Mouse (Mus musculus) embryonic facial prominence, embryonic 10.5 days (tissue): ENCODE measurements around the gene Ankrd13d. TPM values are rescaled to one million over a fixed set of nuclear protein-coding genes. Genes with fewer than 3 reads are reported as not detected.
A peak's percentile ranks its signal among the peaks of the same experiment; 100 is the strongest.

Experiments used
- DNase-seq: peaks from one replicate; pipeline ENCODE4 v3.0.0-alpha.2; 2017; ENCODE audit warnings: low spot score
- H3K27ac ChIP-seq: fragments of 300-500 bp; sonication (generic); replicated peaks from 2 replicates; pipeline ENCODE4 v1.5.1; 2016; ENCODE audit warnings: mild to moderate bottlenecking
- H3K27me3 ChIP-seq: fragments of 300-500 bp; sonication (generic); replicated peaks from 2 replicates; pipeline ENCODE4 v1.6.1; 2016; ENCODE audit warnings: low read depth, mild to moderate bottlenecking; ENCODE audit not compliant: poor library complexity, severe bottlenecking
- H3K36me3 ChIP-seq: fragments of 300-500 bp; sonication (generic); replicated peaks from 2 replicates; pipeline ENCODE4 v1.6.1; 2016; ENCODE audit warnings: mild to moderate bottlenecking, moderate library complexity
- H3K4me1 ChIP-seq: fragments of 300-500 bp; sonication (generic); 2 replicates; pipeline ENCODE4 v1.6.1; 2016
- H3K4me3 ChIP-seq: fragments of 300-500 bp; sonication (generic); 2 replicates; pipeline ENCODE4 v1.5.1; 2016; ENCODE audit warnings: mild to moderate bottlenecking, moderate library complexity
- H3K9me3 ChIP-seq: fragments of 300-500 bp; sonication (generic); 2 replicates; pipeline ENCODE4 v1.6.1; 2016; ENCODE audit warnings: mild to moderate bottlenecking
- WGBS: fragments of 180-500 bp; shearing (Covaris S2); methylation state at CpG from one replicate; pipeline ENCODE4 v1.1.7; 2016; 5-methylcytosine and 5-hydroxymethylcytosine counted together
- polyA plus RNA-seq: library from polyadenylated mRNA; unstranded; fragments of >200 nt; fragmentation: Nextera tagmentation; extraction: Ambion mirVana; gene quantifications from 2 replicates; pipeline ENCODE4 v1.2.1, GENCODE M21; 2016

Ankrd13d gene
- polyA plus RNA-seq, 1 experiment from 2014 or later = 7.6 TPM

GRCm38 (mm10) chr19:4270187-4270586, 12.8 kb downstream of the Ankrd13d start:
- WGBS = 69% methylated on average over 6 of the region's 6 CpGs

GRCm38 (mm10) chr19:4268566-4269361, 14.2 kb downstream of the Ankrd13d start, which contains the start of gene Ssh3:
Gene Ssh3, minus strand, starts transcription at chr19:4269180.
- no peaks in the 10 kb centered on the region for H3K9me3 ChIP-seq
- peaks cover 61% of the 10 kb centered on the region for H3K27me3 ChIP-seq
- 4% methylated on average over 46 of the region's 46 CpGs for WGBS
- H3K27ac ChIP-seq = 0 out of 2 replicates have a peak within 1 kb of the TSS, but pooled peaks have one; percentile 26
- H3K36me3 ChIP-seq = peaks cover 6% of the 10 kb centered on the region; the same call in 1 of the 2 replicates
- H3K4me3 ChIP-seq = peak within 1 kb of the TSS; percentile 61
- peak; percentile 62 for DNase-seq
- H3K4me1 ChIP-seq = peaks cover 12% of the 10 kb centered on the region

More at GRCm38 (mm10) chr19:4270187-4270586, 12.8 kb downstream of the Ankrd13d start:
- Histone ChIP-seq H3K9me3 (no peaks in the 10 kb centered on the region), H3K4me1 (peaks cover 12% of the 10 kb centered on the region), H3K27me3 (peaks cover 56% of the 10 kb centered on the region), H3K36me3 (peaks cover 6% of the 10 kb centered on the region; the same call in 1 of the 2 replicates), H3K4me3 (no peak overlapping the region), H3K27ac (no peak overlapping the region)
- DNase-seq = no peak

- H3K9me3 ChIP-seq = no peaks in the 10 kb centered on the region
- H3K27ac ChIP-seq = no peak overlapping the region
- H3K27me3 ChIP-seq = peaks cover 66% of the 10 kb centered on the region
- no peak overlapping the region for H3K4me3 ChIP-seq
- H3K36me3 ChIP-seq = peaks cover 6% of the 10 kb centered on the region; the same call in 1 of the 2 replicates
- H3K4me1 ChIP-seq = peaks cover 20% of the 10 kb centered on the region
- 60% methylated on average over 4 of the region's 4 CpGs for WGBS
- peak; percentile 8 for DNase-seq
Observed at GRCm38 (mm10) chr19:4265956-4266355, 17.0 kb downstream of the Ankrd13d start.

- no peak overlapping the region for H3K27ac ChIP-seq
- WGBS = 93% methylated on average over 6 of the region's 6 CpGs
- peaks cover 49% of the 10 kb centered on the region for H3K27me3 ChIP-seq
- no peak for DNase-seq
- no peak overlapping the region for H3K4me3 ChIP-seq
- peaks cover 18% of the 10 kb centered on the region for H3K4me1 ChIP-seq
- no peaks in the 10 kb centered on the region for H3K36me3 ChIP-seq
- H3K9me3 ChIP-seq = no peaks in the 10 kb centered on the region
Observed at GRCm38 (mm10) chr19:4264171-4264780, 18.7 kb downstream of the Ankrd13d start.

GRCm38 (mm10) chr19:4263702-4264101, 19.2 kb downstream of the Ankrd13d start:
- DNase-seq = peak; percentile 7
- Histone ChIP-seq H3K27ac (no peak overlapping the region), H3K27me3 (peaks cover 43% of the 10 kb centered on the region), H3K4me3 (no peak overlapping the region), H3K4me1 (peaks cover 12% of the 10 kb centered on the region), H3K9me3 (no peaks in the 10 kb centered on the region), H3K36me3 (no peaks in the 10 kb centered on the region)
- WGBS = 69% methylated on average over 14 of the region's 14 CpGs

- DNase-seq = no peak
- H3K27ac ChIP-seq = no peak overlapping the region
- H3K4me1 ChIP-seq = peaks cover 12% of the 10 kb centered on the region
- H3K36me3 ChIP-seq = no peaks in the 10 kb centered on the region
- H3K27me3 ChIP-seq = peaks cover 34% of the 10 kb centered on the region
- WGBS = 72% methylated on average over 6 of the region's 6 CpGs
- no peaks in the 10 kb centered on the region for H3K9me3 ChIP-seq
- H3K4me3 ChIP-seq = no peak overlapping the region
Observed at GRCm38 (mm10) chr19:4262756-4263155, 20.2 kb downstream of the Ankrd13d start.

GRCm38 (mm10) chr19:4261038-4261698, 21.8 kb downstream of the Ankrd13d start:
- Histone ChIP-seq H3K36me3 (no peaks in the 10 kb centered on the region), H3K9me3 (no peaks in the 10 kb centered on the region), H3K4me1 (peaks cover 19% of the 10 kb centered on the region), H3K27ac (no peak overlapping the region), H3K27me3 (peaks cover 28% of the 10 kb centered on the region; the same call in 1 of the 2 replicates), H3K4me3 (no peak overlapping the region)
- 54% methylated on average over 8 of the region's 8 CpGs for WGBS
- no peak for DNase-seq

GRCm38 (mm10) chr19:4257897-4258252, 25.1 kb downstream of the Ankrd13d start:
- peak overlapping the region; percentile 74 for H3K27ac ChIP-seq
- H3K36me3 ChIP-seq = no peaks in the 10 kb centered on the region
- peak overlapping the region; percentile 74 for H3K4me3 ChIP-seq
- DNase-seq = no peak
- WGBS = 20% methylated on average over 12 of the region's 12 CpGs
- peaks cover 16% of the 10 kb centered on the region for H3K4me1 ChIP-seq
- H3K27me3 ChIP-seq = 0 out of 2 replicates have a peak, but pooled peaks cover 9% of the 10 kb centered on the region
- peaks cover 2% of the 10 kb centered on the region; the same call in 1 of the 2 replicates for H3K9me3 ChIP-seq

GRCm38 (mm10) chr19:4257216-4257896, 25.6 kb downstream of the Ankrd13d start:
- Histone ChIP-seq H3K27me3 (0 out of 2 replicates have a peak, but pooled peaks cover 8% of the 10 kb centered on the region), H3K9me3 (peaks cover 2% of the 10 kb centered on the region; the same call in 1 of the 2 replicates), H3K27ac (peak overlapping the region; percentile 74), H3K36me3 (no peaks in the 10 kb centered on the region), H3K4me3 (peak overlapping the region; percentile 74), H3K4me1 (peaks cover 14% of the 10 kb centered on the region)
- under 1% methylated on average over 41 of the region's 41 CpGs for WGBS
- DNase-seq = peak; percentile 91

- Histone ChIP-seq H3K9me3 (peaks cover 2% of the 10 kb centered on the region; the same call in 1 of the 2 replicates), H3K27me3 (0 out of 2 replicates have a peak, but pooled peaks cover 8% of the 10 kb centered on the region), H3K27ac (no peak overlapping the region), H3K4me1 (peaks cover 11% of the 10 kb centered on the region), H3K4me3 (no peak overlapping the region), H3K36me3 (no peaks in the 10 kb centered on the region)
- 72% methylated on average over 11 of the region's 11 CpGs for WGBS
- DNase-seq = no peak
Observed at GRCm38 (mm10) chr19:4255583-4256162, 27.3 kb downstream of the Ankrd13d start.

GRCm38 (mm10) chr19:4254230-4254629, 28.7 kb downstream of the Ankrd13d start:
- no peak for DNase-seq
- H3K36me3 ChIP-seq = no peaks in the 10 kb centered on the region
- peaks cover 2% of the 10 kb centered on the region; the same call in 1 of the 2 replicates for H3K9me3 ChIP-seq
- no peak overlapping the region for H3K4me3 ChIP-seq
- 84% methylated on average over 7 of the region's 7 CpGs for WGBS
- 0 out of 2 replicates have a peak, but pooled peaks cover 8% of the 10 kb centered on the region for H3K27me3 ChIP-seq
- no peak overlapping the region for H3K27ac ChIP-seq
- H3K4me1 ChIP-seq = peaks cover 11% of the 10 kb centered on the region
